Mouse (Mus musculus) liver, adult (tissue): ENCODE results near the gene Gm10295.

Experiments used
- GATA4 ChIP-seq: IDR thresholded peaks from 2 replicates; pipeline ENCODE4 v1.6.1; 2014; ENCODE audit warnings: mild to moderate bottlenecking, low read length; ENCODE audit not compliant: insufficient replicate concordance

The Gm10295 gene

DNA sequence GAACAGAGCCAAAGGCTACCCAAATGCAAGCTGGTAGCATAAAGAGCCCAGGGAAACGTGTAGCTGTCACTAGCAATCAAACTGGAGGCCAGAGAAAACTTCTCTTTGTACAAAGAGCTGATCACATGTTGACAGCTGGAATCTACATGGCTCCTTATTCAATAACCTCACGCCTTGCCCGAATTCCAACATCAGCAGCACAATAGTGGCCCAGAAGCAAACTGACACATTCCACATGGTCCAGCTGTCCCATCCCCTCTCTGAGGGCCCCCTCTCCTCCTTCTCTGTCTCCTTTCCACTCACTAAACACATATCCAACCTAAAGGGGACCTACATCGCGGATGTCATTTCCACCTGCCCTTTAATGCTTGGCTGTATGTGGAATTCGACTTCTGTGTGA lies 26.7 kb upstream of the Gm10295 start:
- TF ChIP-seq GATA4 = no peak

DNA sequence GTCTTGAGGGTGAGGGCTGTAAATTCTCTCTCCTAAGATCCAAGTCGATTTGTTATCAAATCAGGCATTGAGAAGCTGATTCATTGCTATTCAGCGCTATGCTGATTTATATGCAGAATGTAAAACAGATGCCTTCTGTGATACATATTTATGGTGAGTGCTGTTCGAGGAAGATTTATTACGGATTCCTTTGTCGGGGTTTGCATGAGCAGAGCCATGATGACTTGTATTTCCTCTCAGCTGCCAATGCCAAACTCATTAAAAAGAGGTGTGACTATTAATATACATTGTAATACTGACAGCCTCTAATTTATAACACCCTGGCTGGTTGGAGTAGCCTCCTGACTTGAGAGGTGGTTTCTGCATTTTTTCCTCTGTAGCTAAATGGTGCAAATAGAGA lies 22.8 kb upstream of the Gm10295 start:
- TF ChIP-seq GATA4 = no peak

DNA sequence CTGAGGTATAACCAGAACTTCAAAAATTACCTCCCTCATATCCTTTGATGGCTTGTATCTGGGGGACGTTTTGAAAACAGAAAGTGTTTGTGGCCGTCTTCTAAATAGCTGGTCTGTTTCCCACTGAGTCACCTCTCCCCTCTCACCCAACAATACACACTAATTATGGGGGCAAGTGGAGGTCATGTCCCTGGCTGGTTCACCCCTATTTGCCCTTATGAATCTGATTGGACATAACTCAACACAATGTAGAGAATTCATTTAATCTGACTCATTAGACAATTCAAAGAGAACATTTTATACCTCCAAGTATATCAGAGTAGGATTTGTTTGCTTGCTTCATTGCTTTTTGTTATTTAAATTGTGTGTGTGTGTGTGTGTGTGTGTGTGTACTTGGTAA lies 20.6 kb upstream of the Gm10295 start:
- TF ChIP-seq GATA4 = no peak

DNA sequence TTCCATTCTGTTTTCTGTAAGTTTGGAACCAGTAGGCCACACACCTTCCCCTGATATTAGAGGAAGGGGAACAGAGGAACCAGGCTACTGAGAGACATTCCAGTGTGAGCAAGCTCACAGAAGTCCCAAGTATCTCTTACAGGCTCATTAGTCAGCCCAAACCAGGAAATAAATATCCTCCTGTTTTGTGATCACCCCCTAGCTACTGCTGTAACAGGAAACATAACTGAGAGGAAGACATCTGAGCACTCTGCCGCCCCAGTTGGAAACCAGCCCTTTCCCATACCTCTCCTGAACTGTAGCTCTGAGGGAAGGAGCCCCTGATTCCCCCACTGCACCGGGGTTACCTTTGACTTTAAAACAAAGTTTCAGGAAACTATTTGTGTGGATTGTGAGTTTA lies 19.5 kb upstream of the Gm10295 start:
- TF ChIP-seq GATA4 = no peak

DNA sequence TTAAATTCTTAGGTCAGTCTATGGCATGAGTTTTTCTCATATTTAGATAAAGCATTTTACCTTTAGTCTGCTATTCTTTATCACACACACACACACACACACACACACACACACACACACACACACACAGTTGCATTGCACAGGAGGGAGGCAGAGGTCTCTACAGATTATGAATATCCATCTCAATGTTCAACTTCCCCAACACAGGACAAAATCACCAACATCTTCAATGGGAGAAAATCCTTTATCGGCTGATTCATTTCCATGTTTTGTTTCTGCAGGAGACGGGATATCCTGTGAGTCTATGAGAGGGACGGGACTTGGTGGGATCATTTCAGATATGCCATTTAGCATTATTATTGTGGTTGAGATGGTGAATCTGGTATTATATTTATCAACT lies 18.8 kb upstream of the Gm10295 start:
- peak; percentile 100 for TF ChIP-seq GATA4

- TF ChIP-seq GATA4 = no peak
These were observed 17.4 kb upstream of the Gm10295 start for GRCm38 (mm10) chr7:71368543-71369181.

DNA sequence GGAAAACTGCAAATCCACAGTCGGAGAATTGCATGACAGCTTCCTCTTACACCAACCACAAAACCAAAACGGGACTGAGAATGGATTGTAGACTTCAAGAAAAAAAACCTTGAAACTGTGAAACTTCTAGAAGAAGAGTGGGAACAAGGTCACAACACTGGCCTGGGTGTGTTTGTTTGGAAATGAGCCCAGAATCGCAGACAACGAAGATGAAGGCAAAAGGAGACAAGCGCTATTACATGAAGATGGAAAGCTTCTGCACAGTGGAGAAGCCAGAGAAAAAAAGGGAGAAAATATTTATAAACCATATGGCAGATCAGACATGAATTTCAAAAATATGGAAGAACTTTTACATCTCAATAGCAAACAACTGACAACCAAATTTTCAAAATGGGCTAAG lies 4.3 kb upstream of the Gm10295 start:
- TF ChIP-seq GATA4 = no peak

- TF ChIP-seq GATA4 = no peak
These were observed 2.4 kb downstream of the Gm10295 start for GRCm38 (mm10) chr7:71348922-71349321.

GRCm38 (mm10) chr7:71324919-71325583 lies 26.2 kb downstream of the Gm10295 start:
- no peak for TF ChIP-seq GATA4

DNA sequence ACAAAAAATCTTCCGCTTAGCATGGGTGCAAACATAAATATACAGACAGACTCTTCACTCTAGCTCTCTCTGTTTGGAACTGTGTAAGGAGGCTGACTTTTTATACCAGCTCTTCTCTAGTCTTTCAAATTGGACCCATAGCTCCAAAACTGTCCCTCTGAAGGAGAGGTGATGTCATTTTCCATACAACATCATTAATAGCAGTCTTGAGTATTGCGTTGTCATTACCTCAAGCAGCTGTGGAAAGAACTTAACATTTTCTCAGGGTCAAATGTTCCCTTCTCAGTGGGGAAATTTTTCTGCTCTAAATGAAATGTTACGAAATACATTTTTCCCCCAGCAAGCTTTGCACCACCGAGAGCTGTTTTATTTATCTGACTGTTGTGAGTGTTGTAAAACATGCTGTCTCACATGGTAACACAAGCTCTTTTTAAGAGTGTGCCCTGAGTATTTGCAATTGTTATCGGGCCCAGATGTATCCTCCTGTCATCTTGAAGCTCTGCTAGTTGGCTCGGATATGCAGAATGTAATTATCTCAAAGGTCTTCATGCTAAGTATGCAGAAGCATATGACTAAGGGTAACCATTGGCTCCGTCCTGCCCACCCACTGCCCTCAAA lies 38.0 kb downstream of the Gm10295 start:
- no peak for TF ChIP-seq GATA4

- TF ChIP-seq GATA4 = no peak
These were observed 38.9 kb downstream of the Gm10295 start for GRCm38 (mm10) chr7:71312375-71312774.

DNA sequence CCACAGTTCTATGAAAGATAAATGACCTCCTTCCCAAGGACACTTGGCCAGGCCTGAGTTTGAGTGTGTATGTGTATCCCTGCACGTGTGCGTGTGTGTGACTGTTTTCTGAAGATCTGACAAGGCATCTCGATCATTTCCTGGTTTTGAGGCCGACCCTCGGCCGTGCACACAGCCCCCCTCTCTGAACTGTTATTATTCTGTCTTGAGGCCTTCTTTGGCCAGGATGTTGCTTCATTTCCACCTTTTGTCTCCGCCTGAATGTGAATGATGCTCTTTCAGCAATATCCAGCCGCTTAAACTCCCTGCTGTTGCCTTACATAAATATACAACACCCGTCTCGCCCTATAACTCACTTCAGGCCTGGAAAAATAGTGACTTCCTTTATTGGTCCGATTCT lies 39.9 kb downstream of the Gm10295 start:
- TF ChIP-seq GATA4 = peak; percentile 53; the same call in 1 of the 2 replicates

GRCm38 (mm10) chr7:71308051-71308450 lies 43.2 kb downstream of the Gm10295 start:
- TF ChIP-seq GATA4 = 0 out of 2 replicates have a peak, but pooled peaks have one; percentile 48

DNA sequence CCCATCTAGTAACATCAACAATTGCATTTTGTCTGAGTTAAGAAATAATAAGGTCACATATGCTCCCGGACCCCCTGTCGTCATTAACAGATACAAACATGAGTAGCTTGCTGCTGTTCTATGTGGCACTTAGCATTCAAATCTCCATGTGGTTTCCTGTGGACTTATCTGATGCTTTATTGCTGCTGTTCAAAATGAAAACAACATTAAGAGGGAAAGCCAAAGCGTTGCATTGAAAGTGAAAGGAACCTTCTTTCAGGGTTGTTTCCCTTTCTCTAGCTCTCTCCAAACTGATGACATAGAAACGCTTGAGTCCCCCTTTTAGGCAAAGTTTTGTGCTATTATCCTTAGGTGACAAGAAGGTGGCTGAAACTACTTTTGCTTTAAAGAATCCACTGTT lies 48.6 kb downstream of the Gm10295 start:
- peak; percentile 41; the same call in 1 of the 2 replicates for TF ChIP-seq GATA4
